Mouse (Mus musculus) hindbrain, embryonic 15.5 days (tissue): ENCODE data around the gene Rin1. TPM values are rescaled to one million over a fixed set of nuclear protein-coding genes. Genes with fewer than 3 reads are reported as not detected.
"Not testable (repeated sequence)": the region's sequence is repeated elsewhere in the genome, so short reads cannot be mapped to it uniquely, and the experiment has no call there.

ENCODE experiments used
- ATAC-seq: fragments of 200-750 bp; cut with Nextera tagmentation; 2 replicates; pipeline ENCODE4 v1.8.0; 2017; ENCODE audit warnings: low read depth, moderate number of reproducible peaks, moderate TSS enrichment; ENCODE audit not compliant: low FRiP score
- H3K27ac ChIP-seq: fragments of 300-500 bp; sonication (generic); replicated peaks from 2 replicates; pipeline ENCODE4 v1.5.1; 2015; ENCODE audit warnings: mild to moderate bottlenecking, inconsistent platforms
- H3K27me3 ChIP-seq: fragments of 300-500 bp; sonication (generic); 2 replicates; pipeline ENCODE4 v1.6.1; 2015; ENCODE audit warnings: control low read depth, inconsistent platforms
- H3K36me3 ChIP-seq: fragments of 300-500 bp; sonication (generic); 2 replicates; pipeline ENCODE4 v1.6.1; 2015; ENCODE audit warnings: control low read depth, inconsistent platforms
- H3K4me1 ChIP-seq: fragments of 300-500 bp; sonication (generic); replicated peaks from 2 replicates; pipeline ENCODE4 v1.6.1; 2015; ENCODE audit warnings: control low read depth, inconsistent platforms
- H3K4me2 ChIP-seq: fragments of 300-500 bp; sonication (generic); 2 replicates; pipeline ENCODE4 v1.6.1; 2015; ENCODE audit warnings: moderate library complexity, mild to moderate bottlenecking, inconsistent platforms
- H3K4me3 ChIP-seq: fragments of 300-500 bp; sonication (generic); 2 replicates; pipeline ENCODE4 v1.5.1; 2015; ENCODE audit warnings: mild to moderate bottlenecking, inconsistent platforms
- H3K9ac ChIP-seq: fragments of 300-500 bp; sonication (generic); 2 replicates; pipeline ENCODE4 v1.6.1; 2015; ENCODE audit warnings: inconsistent platforms
- H3K9me3 ChIP-seq: fragments of 300-500 bp; sonication (generic); 2 replicates; pipeline ENCODE4 v1.6.1; 2016; ENCODE audit warnings: control low read depth, inconsistent platforms
- WGBS: fragments of 180-500 bp; shearing (Covaris S2); methylation state at CpG from one replicate; pipeline ENCODE4 v1.1.7; 2015; 5-methylcytosine and 5-hydroxymethylcytosine counted together
- polyA plus RNA-seq: library from polyadenylated mRNA; unstranded; fragments of >200 nt; fragmentation: Nextera tagmentation; extraction: Ambion mirVana; gene quantifications from 2 replicates; pipeline ENCODE4 v1.2.1, GENCODE M21; 2015

Rin1 gene
- polyA plus RNA-seq, 1 experiment from 2014 or later: 1.1 TPM

- under 1% methylated on average over 39 of the region's 40 CpGs for WGBS
Observed at GRCm38 (mm10) chr19:5071545-5072369, 21.5 kb downstream of the Rin1 start.

GRCm38 (mm10) chr19:5072389-5073019 lies 22.2 kb downstream of the Rin1 start:
- peak overlapping the region; percentile 83 for H3K4me2 ChIP-seq
- peaks cover 13% of the 10 kb centered on the region for H3K27me3 ChIP-seq
- peak overlapping the region; percentile 44 for H3K4me3 ChIP-seq
- peak; percentile 5; the same call in 1 of the 2 replicates for ATAC-seq
- H3K9me3 ChIP-seq: no peaks in the 10 kb centered on the region
- peak overlapping the region; percentile 39; the same call in 1 of the 2 replicates for H3K9ac ChIP-seq
- H3K27ac ChIP-seq: 0 out of 2 replicates have a peak overlapping the region, but pooled peaks have one; percentile 0
- H3K4me1 ChIP-seq: peaks cover 38% of the 10 kb centered on the region
- no peaks in the 10 kb centered on the region for H3K36me3 ChIP-seq
- WGBS: 2% methylated on average over 20 of the region's 20 CpGs

More at GRCm38 (mm10) chr19:5071545-5072369, 21.5 kb downstream of the Rin1 start:
- Histone ChIP-seq H3K4me1 (peaks cover 41% of the 10 kb centered on the region), H3K27ac (peak overlapping the region; percentile 47; the same call in 1 of the 2 replicates), H3K9me3 (no peaks in the 10 kb centered on the region), H3K27me3 (peaks cover 18% of the 10 kb centered on the region), H3K4me3 (peak overlapping the region; percentile 44), H3K36me3 (no peaks in the 10 kb centered on the region), H3K9ac (peak overlapping the region; percentile 39), H3K4me2 (peak overlapping the region; percentile 83)
- peak; percentile 83 for ATAC-seq

- Histone ChIP-seq H3K27me3 (peaks cover 13% of the 10 kb centered on the region), H3K4me2 (peak overlapping the region; percentile 83), H3K9ac (no peak overlapping the region), H3K36me3 (no peaks in the 10 kb centered on the region), H3K9me3 (no peaks in the 10 kb centered on the region), H3K4me1 (peaks cover 32% of the 10 kb centered on the region), H3K4me3 (peak overlapping the region; percentile 44), H3K27ac (0 out of 2 replicates have a peak overlapping the region, but pooled peaks have one; percentile 0)
- 2% methylated on average over 15 of the region's 15 CpGs for WGBS
- no peak for ATAC-seq
Observed at GRCm38 (mm10) chr19:5073028-5073427, 22.7 kb downstream of the Rin1 start.

- H3K9me3 ChIP-seq: no peaks in the 10 kb centered on the region
- WGBS: 49% methylated on average over 5 of the region's 5 CpGs
- no peak overlapping the region for H3K27ac ChIP-seq
- H3K4me1 ChIP-seq: peaks cover 28% of the 10 kb centered on the region
- ATAC-seq: no peak
- no peak overlapping the region for H3K4me2 ChIP-seq
- H3K4me3 ChIP-seq: no peak overlapping the region
- H3K9ac ChIP-seq: no peak overlapping the region
- peaks cover 13% of the 10 kb centered on the region for H3K27me3 ChIP-seq
- H3K36me3 ChIP-seq: no peaks in the 10 kb centered on the region
Observed at GRCm38 (mm10) chr19:5073518-5073917, 23.2 kb downstream of the Rin1 start.

- no peak overlapping the region for H3K4me3 ChIP-seq
- H3K9me3 ChIP-seq: no peaks in the 10 kb centered on the region
- WGBS: 91% methylated on average over 1 of the region's 1 CpGs
- ATAC-seq: no peak
- H3K36me3 ChIP-seq: peaks cover 7% of the 10 kb centered on the region; the same call in 1 of the 2 replicates
- no peak overlapping the region for H3K9ac ChIP-seq
- H3K27me3 ChIP-seq: peaks cover 48% of the 10 kb centered on the region
- H3K4me2 ChIP-seq: no peak overlapping the region
- H3K4me1 ChIP-seq: peaks cover 8% of the 10 kb centered on the region; the same call in 1 of the 2 replicates
- no peak overlapping the region for H3K27ac ChIP-seq
Observed at GRCm38 (mm10) chr19:5079279-5079678, 29.0 kb downstream of the Rin1 start.

GRCm38 (mm10) chr19:5082005-5082404 lies 31.7 kb downstream of the Rin1 start:
- no peak for ATAC-seq
- Histone ChIP-seq H3K4me1 (peaks cover 14% of the 10 kb centered on the region), H3K27me3 (peaks cover 55% of the 10 kb centered on the region)

GRCm38 (mm10) chr19:5082596-5082995 lies 32.3 kb downstream of the Rin1 start:
- Histone ChIP-seq H3K4me1 (peaks cover 20% of the 10 kb centered on the region), H3K9me3 (no peaks in the 10 kb centered on the region), H3K36me3 (peaks cover 7% of the 10 kb centered on the region; the same call in 1 of the 2 replicates), H3K27me3 (peaks cover 55% of the 10 kb centered on the region), H3K4me3 (no peak overlapping the region), H3K4me2 (no peak overlapping the region), H3K27ac (no peak overlapping the region), H3K9ac (no peak overlapping the region)
- ATAC-seq: no peak
- WGBS: 72% methylated on average over 24 of the region's 24 CpGs

More at GRCm38 (mm10) chr19:5082005-5082404, 31.7 kb downstream of the Rin1 start:
- Histone ChIP-seq H3K4me2 (no peak overlapping the region), H3K4me3 (no peak overlapping the region), H3K9me3 (no peaks in the 10 kb centered on the region), H3K36me3 (peaks cover 7% of the 10 kb centered on the region; the same call in 1 of the 2 replicates), H3K9ac (no peak overlapping the region), H3K27ac (no peak overlapping the region)
- WGBS: 61% methylated on average over 18 of the region's 18 CpGs

GRCm38 (mm10) chr19:5083961-5084833 lies 33.9 kb downstream of the Rin1 start:
- Histone ChIP-seq H3K27me3 (peaks cover 52% of the 10 kb centered on the region), H3K27ac (peak overlapping the region; percentile 10; the same call in 1 of the 2 replicates), H3K36me3 (peaks cover 7% of the 10 kb centered on the region; the same call in 1 of the 2 replicates), H3K4me2 (peak overlapping the region; percentile 75), H3K9ac (peak overlapping the region; percentile 88), H3K9me3 (no peaks in the 10 kb centered on the region), H3K4me1 (peaks cover 28% of the 10 kb centered on the region), H3K4me3 (peak overlapping the region; percentile 70)
- ATAC-seq: no peak
- WGBS: 60% methylated on average over 3 of the region's 3 CpGs

GRCm38 (mm10) chr19:5084834-5085144 lies 34.5 kb downstream of the Rin1 start:
- Histone ChIP-seq H3K27ac (0 out of 2 replicates have a peak overlapping the region, but pooled peaks have one; percentile 10), H3K9ac (peak overlapping the region; percentile 88), H3K4me2 (peak overlapping the region; percentile 75), H3K36me3 (peaks cover 7% of the 10 kb centered on the region; the same call in 1 of the 2 replicates), H3K4me3 (peak overlapping the region; percentile 70), H3K9me3 (no peaks in the 10 kb centered on the region), H3K4me1 (peaks cover 34% of the 10 kb centered on the region), H3K27me3 (peaks cover 52% of the 10 kb centered on the region)
- no peak for ATAC-seq
- 5% methylated on average over 15 of the region's 15 CpGs for WGBS

GRCm38 (mm10) chr19:5085145-5085863 lies 35.0 kb downstream of the Rin1 start, which contains the start of gene Tmem151a:
TSS of gene Tmem151a (minus strand) at chr19:5085531.
- peaks cover 9% of the 10 kb centered on the region for H3K36me3 ChIP-seq
- no peak for ATAC-seq
- peaks cover 34% of the 10 kb centered on the region for H3K4me1 ChIP-seq
- H3K9me3 ChIP-seq: no peaks in the 10 kb centered on the region
- peaks cover 50% of the 10 kb centered on the region for H3K27me3 ChIP-seq
- H3K4me3 ChIP-seq: peak within 1 kb of the TSS; percentile 70
- peak within 1 kb of the TSS; percentile 88 for H3K9ac ChIP-seq
- WGBS: under 1% methylated on average over 69 of the region's 69 CpGs
- H3K4me2 ChIP-seq: peak within 1 kb of the TSS; percentile 75
- peak within 1 kb of the TSS; percentile 60 for H3K27ac ChIP-seq

- Histone ChIP-seq H3K27me3 (peaks cover 38% of the 10 kb centered on the region), H3K4me1 (peaks cover 34% of the 10 kb centered on the region)
Observed at GRCm38 (mm10) chr19:5086533-5086932, 36.3 kb downstream of the Rin1 start.

More at GRCm38 (mm10) chr19:5086533-5086932, 36.3 kb downstream of the Rin1 start:
- not testable (repeated sequence) for H3K9me3 ChIP-seq, H3K9ac ChIP-seq, H3K4me3 ChIP-seq, H3K4me2 ChIP-seq, ATAC-seq, H3K27ac ChIP-seq
- WGBS: 57% methylated on average over 4 of the region's 4 CpGs
- H3K36me3 ChIP-seq: peaks cover 12% of the 10 kb centered on the region
